Mouse (Mus musculus) olfactory bulb, adult 2 months (tissue): Measurements from ENCODE around the gene Tbl1x. TPM values are rescaled to one million over a fixed set of nuclear protein-coding genes. Genes with fewer than 3 reads are reported as not detected.

Experiments used
- H3K27ac ChIP-seq: fragments of 200-500 bp; 2 replicates; pipeline ENCODE4 v1.5.1; 2012; ENCODE audit warnings: low read depth, low read length; ENCODE audit not compliant: insufficient read depth
- H3K4me1 ChIP-seq: fragments of 200-500 bp; 2 replicates; pipeline ENCODE4 v1.6.1; 2012; ENCODE audit warnings: low read length; ENCODE audit not compliant: control insufficient read depth, insufficient read depth
- H3K4me3 ChIP-seq: fragments of 200-500 bp; 2 replicates; pipeline ENCODE4 v1.5.1; 2012; ENCODE audit warnings: mild to moderate bottlenecking, low read depth, low read length, moderate library complexity; ENCODE audit not compliant: insufficient read depth
- CTCF ChIP-seq: fragments of 200-500 bp; IDR thresholded peaks from 2 replicates; pipeline ENCODE4 v1.5.1; 2012; ENCODE audit warnings: low read depth, mild to moderate bottlenecking, low read length, moderate library complexity; ENCODE audit not compliant: insufficient read depth
- POLR2A ChIP-seq: fragments of 200-500 bp; IDR thresholded peaks from 2 replicates; pipeline ENCODE4 v1.6.1; 2012; ENCODE audit warnings: mild to moderate bottlenecking, low read depth, low read length, moderate library complexity; ENCODE audit not compliant: insufficient read depth
- WGBS: fragments of 180-500 bp; shearing (Covaris S2); methylation state at CpG from one replicate; pipeline ENCODE4 v1.1.7; 2018; 5-methylcytosine and 5-hydroxymethylcytosine counted together
- polyA plus RNA-seq: library from polyadenylated mRNA; stranded (reverse); fragments of >200 nt; gene quantifications from 2 replicates; pipeline ENCODE4 v1.2.4, GENCODE M21; 2012; ENCODE audit warnings: low replicate concordance; ENCODE audit not compliant: missing spikeins, insufficient read depth, insufficient read length

The Tbl1x gene
- polyA plus RNA-seq, 1 experiment = 58.0 TPM

- TF ChIP-seq CTCF (no peak), POLR2A (no peak)
- 42% methylated on average over 4 of the region's 4 CpGs for WGBS
- no peaks in the 10 kb centered on the region for H3K4me1 ChIP-seq
- no peak overlapping the region for H3K27ac ChIP-seq
- H3K4me3 ChIP-seq = no peak overlapping the region
Observed at GRCm38 (mm10) chrX:77579964-77580363, 69.2 kb downstream of the Tbl1x start.

GRCm38 (mm10) chrX:77585974-77586373 is 75.2 kb downstream of the Tbl1x start:
- Histone ChIP-seq H3K4me1 (no peaks in the 10 kb centered on the region), H3K27ac (no peak overlapping the region), H3K4me3 (no peak overlapping the region)
- WGBS = 95% methylated on average over 2 of the region's 2 CpGs
- no peak for TF ChIP-seq POLR2A
- no peak for TF ChIP-seq CTCF

DNA sequence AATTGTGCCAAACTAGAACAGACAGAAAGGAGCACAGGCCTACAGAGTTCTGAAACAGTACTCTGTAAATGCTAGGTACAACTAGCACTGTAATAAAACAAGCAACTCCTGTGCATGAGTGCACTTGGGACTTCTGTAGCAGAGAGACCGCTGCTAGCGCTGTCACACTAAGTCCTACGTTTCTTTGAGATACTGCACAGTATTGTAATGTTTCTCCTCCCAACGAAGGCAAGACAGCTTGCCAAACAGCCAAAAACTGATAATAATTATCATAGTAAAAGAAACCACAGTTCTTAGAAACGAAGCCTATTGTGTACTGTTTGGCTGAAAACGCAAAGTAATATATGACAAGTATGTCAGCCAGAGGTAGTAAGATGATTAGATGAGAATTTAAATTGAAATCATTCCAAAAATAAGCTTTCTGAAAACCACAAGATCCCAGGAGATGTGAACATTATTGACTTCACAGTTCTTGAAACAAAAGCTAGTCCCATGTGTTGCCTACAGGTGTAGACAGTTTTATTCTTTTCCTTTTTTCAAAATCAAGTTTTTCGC is 83.9 kb downstream of the Tbl1x start:
- WGBS = 57% methylated on average over 7 of the region's 7 CpGs
- Histone ChIP-seq H3K27ac (no peak overlapping the region), H3K4me3 (no peak overlapping the region), H3K4me1 (no peaks in the 10 kb centered on the region)
- no peak for TF ChIP-seq CTCF
- no peak for TF ChIP-seq POLR2A

- Histone ChIP-seq H3K27ac (no peak overlapping the region), H3K4me3 (no peak overlapping the region), H3K4me1 (no peaks in the 10 kb centered on the region)
- TF ChIP-seq POLR2A = no peak
Observed at GRCm38 (mm10) chrX:77597674-77598073, 86.9 kb downstream of the Tbl1x start.

DNA sequence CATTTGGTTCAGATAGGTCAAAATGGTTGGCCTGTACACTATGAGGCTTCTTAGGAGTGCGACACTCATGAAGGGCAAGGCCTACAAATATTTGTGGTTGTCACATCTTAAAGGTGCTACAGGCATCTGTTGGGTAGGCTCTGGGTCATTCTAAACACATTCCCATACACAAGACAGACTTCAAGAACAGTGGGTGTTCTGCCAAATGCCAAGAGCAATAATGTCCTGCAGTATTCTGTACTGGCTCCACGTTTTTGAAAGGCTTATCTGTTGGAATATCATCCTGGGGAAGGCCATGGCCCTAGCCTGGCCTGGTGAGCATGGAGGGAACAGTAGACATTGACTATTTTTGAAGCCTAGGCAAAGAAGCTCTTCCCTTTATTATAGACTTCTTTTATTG is 87.9 kb downstream of the Tbl1x start:
- H3K4me1 ChIP-seq = no peaks in the 10 kb centered on the region
- H3K27ac ChIP-seq = no peak overlapping the region
- H3K4me3 ChIP-seq = no peak overlapping the region
- TF ChIP-seq CTCF (no peak), POLR2A (no peak)
- 70% methylated on average over 2 of the region's 2 CpGs for WGBS

- no peak for TF ChIP-seq CTCF
- TF ChIP-seq POLR2A = no peak
- Histone ChIP-seq H3K4me3 (no peak overlapping the region), H3K4me1 (no peaks in the 10 kb centered on the region), H3K27ac (no peak overlapping the region)
- WGBS = 91% methylated on average over 2 of the region's 2 CpGs
Observed at GRCm38 (mm10) chrX:77603496-77604258, 92.9 kb downstream of the Tbl1x start.

- 69% methylated on average over 1 of the region's 1 CpGs for WGBS
Observed at GRCm38 (mm10) chrX:77607488-77607887, 96.7 kb downstream of the Tbl1x start.

GRCm38 (mm10) chrX:77608947-77609703 is 98.3 kb downstream of the Tbl1x start:
- H3K27ac ChIP-seq = no peak overlapping the region
- H3K4me1 ChIP-seq = no peaks in the 10 kb centered on the region
- WGBS = 38% methylated on average over 2 of the region's 2 CpGs
- TF ChIP-seq POLR2A = no peak
- TF ChIP-seq CTCF = no peak
- no peak overlapping the region for H3K4me3 ChIP-seq

More at GRCm38 (mm10) chrX:77607488-77607887, 96.7 kb downstream of the Tbl1x start:
- TF ChIP-seq POLR2A = no peak
- TF ChIP-seq CTCF = no peak
- Histone ChIP-seq H3K27ac (no peak overlapping the region), H3K4me3 (no peak overlapping the region), H3K4me1 (no peaks in the 10 kb centered on the region)

DNA sequence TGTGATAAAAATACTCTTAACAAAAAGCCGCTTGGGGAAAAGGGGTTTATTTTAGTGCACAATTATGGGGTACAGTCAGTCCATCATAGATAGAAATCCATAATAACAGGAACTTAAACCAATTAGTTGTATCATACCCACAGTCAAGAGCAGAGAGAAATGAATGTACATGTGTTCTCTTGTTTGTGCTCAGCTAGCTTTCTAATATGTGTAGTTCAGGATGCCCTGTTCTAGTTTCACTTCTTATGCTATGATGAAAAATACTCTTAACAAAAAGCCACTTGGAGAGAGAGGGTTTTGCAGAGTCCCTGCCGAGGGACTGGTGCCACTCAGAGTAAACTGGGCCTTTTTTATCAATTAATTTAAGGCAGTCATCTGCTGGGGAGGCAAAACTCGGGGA is 101.1 kb downstream of the Tbl1x start:
- WGBS = 39% methylated on average over 3 of the region's 3 CpGs
- H3K27ac ChIP-seq = no peak overlapping the region
- no peak for TF ChIP-seq POLR2A
- TF ChIP-seq CTCF = no peak
- no peaks in the 10 kb centered on the region for H3K4me1 ChIP-seq
- H3K4me3 ChIP-seq = no peak overlapping the region

DNA sequence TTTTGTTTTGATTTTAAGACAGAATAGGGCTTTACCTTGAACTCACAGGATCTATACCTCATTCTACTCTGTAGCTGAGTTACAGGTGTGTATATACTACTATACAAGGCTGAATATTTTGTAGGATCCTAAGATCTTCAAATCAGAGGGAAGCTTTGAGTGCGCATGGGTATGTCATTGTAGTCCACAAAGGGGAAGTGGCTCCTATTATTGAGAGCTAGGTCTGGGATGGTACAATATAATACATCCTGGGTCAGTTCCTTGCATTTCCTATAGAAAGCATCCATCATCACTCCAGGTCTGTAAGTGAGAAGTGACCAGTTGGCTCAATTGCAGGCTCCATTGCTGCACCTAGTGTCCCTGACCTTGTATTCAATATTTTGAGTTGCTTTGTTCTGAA is 102.2 kb downstream of the Tbl1x start:
- 95% methylated on average over 1 of the region's 1 CpGs for WGBS

More for the DNA sequence above, 102.2 kb downstream of the Tbl1x start:
- H3K4me3 ChIP-seq = no peak overlapping the region
- H3K27ac ChIP-seq = no peak overlapping the region
- TF ChIP-seq POLR2A (no peak), CTCF (no peak)
- H3K4me1 ChIP-seq = no peaks in the 10 kb centered on the region
